Mouse (Mus musculus) kidney, adult 2 months (tissue): ENCODE data around the gene Asprv1.

ENCODE experiments used
- CTCF ChIP-seq: fragments of 200-500 bp; conservative IDR thresholded peaks from 2 replicates; pipeline ENCODE4 v1.5.1; 2011; ENCODE audit warnings: low read depth, mild to moderate bottlenecking, control low read depth, low read length, moderate library complexity, mixed read lengths; ENCODE audit not compliant: insufficient read depth, insufficient read length
- POLR2A ChIP-seq: fragments of 200-500 bp; IDR thresholded peaks from one replicate; pipeline ENCODE4 v1.6.1; 2011; ENCODE audit warnings: low read depth, low read length, control low read depth

DNA sequence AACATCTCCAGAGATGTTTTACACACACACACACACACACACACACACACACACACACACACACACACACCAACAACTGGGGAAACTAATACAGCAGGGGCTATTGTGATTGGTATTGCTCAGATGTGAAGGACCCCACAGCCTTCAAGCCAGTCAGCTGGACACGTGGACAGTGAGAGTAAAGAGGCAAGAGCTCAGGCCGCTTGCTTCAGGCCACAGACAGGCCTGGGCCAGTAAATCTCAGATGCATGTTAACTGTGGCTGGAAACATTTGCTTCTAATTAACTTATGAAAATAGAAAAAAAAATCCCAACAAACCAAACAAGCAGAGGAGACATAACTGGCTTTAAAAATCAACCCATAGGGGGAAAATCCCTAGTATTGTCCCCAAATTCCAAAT lies 9.9 kb downstream of the Asprv1 start:
- TF ChIP-seq POLR2A (no peak), CTCF (no peak)
